Mouse (Mus musculus): ENCODE results near the gene Cyp2d26. TPM values are rescaled to one million over a fixed set of nuclear protein-coding genes. Genes with fewer than 3 reads are reported as not detected.

Cyp2d26 gene
- 12.8 and 15.1 TPM in 2 replicates for polyA plus RNA-seq (2015; fragmentation: Nextera tagmentation; extraction: Ambion mirVana)

DNA sequence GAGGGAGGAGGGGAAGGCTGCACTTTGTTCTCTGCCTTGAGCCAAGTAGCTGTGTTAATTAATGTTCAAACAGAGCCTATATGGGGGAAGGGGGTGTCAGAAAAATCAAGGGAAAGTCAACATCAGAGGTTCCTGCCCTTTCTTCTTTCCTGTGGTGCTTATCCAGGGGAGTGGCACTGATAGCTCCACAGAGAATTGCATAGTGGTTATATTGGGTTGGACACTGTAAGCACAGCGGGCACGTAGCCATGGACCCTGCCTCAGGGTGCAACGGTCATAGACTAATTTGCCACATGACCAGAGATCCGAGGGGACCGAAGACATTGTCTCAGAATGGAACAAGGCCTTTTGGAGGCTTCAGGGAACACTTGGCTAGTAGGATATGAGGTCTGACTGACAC is at the start of gene Cyp2d26:
Cyp2d26 (minus strand) TSS at position 18 of the 400 bp plus-strand sequence.

DNA sequence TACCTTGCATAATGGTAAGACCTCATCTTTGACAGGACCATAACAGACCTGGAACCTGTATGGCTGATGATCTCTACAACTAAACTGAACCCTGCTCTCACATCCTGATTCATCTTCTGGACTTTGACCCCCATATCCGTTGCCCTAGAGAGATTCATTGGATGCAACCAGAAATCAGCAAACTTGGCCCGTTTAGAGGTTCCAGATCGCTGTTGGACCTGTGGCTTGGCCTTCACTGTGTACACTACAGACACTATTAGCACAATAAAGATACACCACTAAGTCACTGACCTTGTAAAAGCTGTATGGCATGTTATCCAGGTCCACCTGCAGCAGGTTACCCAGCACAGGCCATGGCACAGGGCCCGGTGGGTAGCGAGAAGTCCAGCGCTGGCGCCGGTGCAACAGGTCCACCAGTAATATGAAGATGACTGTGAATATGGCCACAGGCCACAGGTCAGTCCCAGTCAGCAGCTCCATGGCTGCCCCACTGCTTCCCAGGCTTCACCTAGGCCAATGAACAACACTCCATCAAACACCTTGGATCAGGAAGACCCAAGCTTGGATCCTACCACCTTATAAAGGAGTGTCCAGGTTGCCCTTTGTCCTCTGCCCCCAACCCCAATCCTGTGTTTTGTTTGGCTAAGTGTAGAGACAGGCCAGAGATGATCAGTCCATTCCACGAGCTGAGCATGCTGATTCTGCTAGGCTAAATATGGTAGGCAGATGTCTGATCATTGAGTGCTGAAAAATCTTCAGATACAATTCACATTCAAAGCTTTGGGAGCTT is 30.3 kb downstream of the Cyp2d26 start, which contains the start of gene Cyp2d40:
Cyp2d40 (minus strand) TSS at position 553 of the 790 bp plus-strand sequence.

Small RNAs within 50 kb of the gene (microRNA-seq; reads per million reads assigned to microRNA genes)
- not detected for gene Gm27618 (ENCODE audit: borderline replicate concordance, insufficient number of aligned reads)

Other genes starting within 250 kb of the Cyp2d26 start
- not detected in 2 replicates for gene Cyp2d12, start 239.2 kb downstream of the Cyp2d26 start, polyA plus RNA-seq (2015; fragmentation: Nextera tagmentation; extraction: Ambion mirVana)
- not detected in 2 replicates for gene Cyp2d34, start 173.3 kb downstream of the Cyp2d26 start, polyA plus RNA-seq (2015; fragmentation: Nextera tagmentation; extraction: Ambion mirVana)
- gene Cyp2d40, start 30.1 kb downstream of the Cyp2d26 start, polyA plus RNA-seq (2015; fragmentation: Nextera tagmentation; extraction: Ambion mirVana) = not detected in 2 replicates
- 2.7 and 4.4 TPM in 2 replicates for gene Tcf20, start 193.6 kb upstream of the Cyp2d26 start, polyA plus RNA-seq (2015; fragmentation: Nextera tagmentation; extraction: Ambion mirVana)
- gene Nfam1, start 239.0 kb upstream of the Cyp2d26 start, polyA plus RNA-seq (2015; fragmentation: Nextera tagmentation; extraction: Ambion mirVana) = 3.4 and 3.5 TPM in 2 replicates

All from adrenal gland, postnatal 0 days (tissue).